Mouse (Mus musculus): ENCODE data around the gene 4930432K21Rik.

Gene 4930432K21Rik

DNA sequence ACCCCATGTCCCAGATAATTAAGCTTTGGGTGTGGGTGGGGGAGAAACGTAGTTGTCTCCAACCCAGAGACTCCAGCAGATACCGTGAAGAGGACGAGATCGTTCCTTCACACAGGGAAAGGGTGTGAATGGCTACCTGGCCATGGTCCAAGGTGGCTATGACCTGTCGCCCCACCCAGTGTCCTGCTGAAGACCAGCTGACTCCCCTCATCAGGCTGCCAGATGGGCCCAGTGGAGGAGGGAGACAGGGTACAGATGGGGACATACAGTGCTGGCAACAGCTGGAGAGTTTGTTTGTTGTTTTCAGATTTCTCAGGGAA is 666 bp downstream of the 4930432K21Rik start:
- DNase-seq (ENCODE audit: low spot score in 2 of 2) = no peak

- DNase-seq (ENCODE audit: low spot score in 2 of 2) = no peak
Measured at GRCm38 (mm10) chr8:84149181-84149580, 1.4 kb downstream of the 4930432K21Rik start.

DNA sequence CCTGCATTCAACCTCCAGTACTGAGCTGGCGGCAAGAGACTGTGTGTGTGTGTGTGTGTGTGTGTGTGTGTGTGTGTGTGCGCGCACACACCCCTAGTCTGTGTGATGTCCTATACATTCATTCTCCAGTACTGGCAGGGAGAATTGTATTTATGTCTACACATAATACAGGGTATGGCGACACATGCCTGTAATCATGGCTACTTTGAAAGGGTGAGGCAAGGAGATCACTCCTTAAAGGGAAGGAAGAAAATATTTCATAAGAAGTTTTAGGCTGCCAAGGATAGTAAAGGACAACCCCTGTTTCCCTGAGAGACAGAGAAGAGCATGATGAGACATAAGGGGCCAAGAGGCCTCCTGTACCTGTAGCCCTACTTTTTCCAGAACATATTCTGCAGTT is 9.8 kb downstream of the 4930432K21Rik start:
- DNase-seq (ENCODE audit: low spot score in 2 of 2) = no peak

- no peak for DNase-seq (ENCODE audit: low spot score in 2 of 2)
Measured at GRCm38 (mm10) chr8:84167696-84168095, 19.9 kb downstream of the 4930432K21Rik start.

DNA sequence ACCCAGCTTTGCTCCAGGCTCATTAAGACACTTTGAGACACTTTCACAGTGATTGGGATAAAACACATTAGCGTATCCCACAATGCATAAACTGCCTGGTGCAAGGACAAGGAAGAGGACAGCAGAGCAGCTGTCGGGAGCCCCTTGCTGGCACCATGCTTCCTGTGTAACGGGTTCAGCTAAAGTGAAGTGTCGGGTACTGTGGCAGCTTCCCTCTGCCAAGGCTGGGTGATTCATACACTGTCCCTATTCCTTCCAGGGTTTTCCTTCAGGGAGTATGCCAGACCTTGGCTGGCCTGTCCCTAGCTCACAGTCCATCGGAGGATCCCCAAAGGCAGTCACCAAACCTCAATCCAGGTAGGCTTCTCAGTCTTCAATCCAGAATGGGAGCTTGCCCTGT is 22.3 kb downstream of the 4930432K21Rik start:
- DNase-seq (ENCODE audit: low spot score in 2 of 2) = no peak

DNA sequence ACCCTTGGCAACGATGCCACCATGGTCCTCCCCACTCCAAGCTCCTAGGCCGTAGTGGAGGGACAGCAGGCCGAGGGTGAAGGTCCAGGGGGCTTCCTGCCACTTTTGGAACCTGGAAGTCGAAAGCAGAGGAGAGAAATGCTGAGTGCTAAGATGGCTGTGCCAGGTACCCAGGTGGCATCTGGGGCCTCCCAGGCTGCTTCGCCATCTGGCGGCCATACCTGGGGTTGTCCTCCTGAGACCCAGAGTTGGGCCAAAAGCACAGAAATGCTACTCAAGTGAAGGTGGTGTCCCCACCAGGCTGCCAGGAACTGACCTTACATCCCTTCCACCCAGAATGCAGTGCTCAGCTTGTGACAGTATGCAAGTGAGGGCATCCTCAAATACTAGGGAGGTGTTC is 26.0 kb downstream of the 4930432K21Rik start:
- DNase-seq (ENCODE audit: low spot score in 2 of 2) = no peak

DNA sequence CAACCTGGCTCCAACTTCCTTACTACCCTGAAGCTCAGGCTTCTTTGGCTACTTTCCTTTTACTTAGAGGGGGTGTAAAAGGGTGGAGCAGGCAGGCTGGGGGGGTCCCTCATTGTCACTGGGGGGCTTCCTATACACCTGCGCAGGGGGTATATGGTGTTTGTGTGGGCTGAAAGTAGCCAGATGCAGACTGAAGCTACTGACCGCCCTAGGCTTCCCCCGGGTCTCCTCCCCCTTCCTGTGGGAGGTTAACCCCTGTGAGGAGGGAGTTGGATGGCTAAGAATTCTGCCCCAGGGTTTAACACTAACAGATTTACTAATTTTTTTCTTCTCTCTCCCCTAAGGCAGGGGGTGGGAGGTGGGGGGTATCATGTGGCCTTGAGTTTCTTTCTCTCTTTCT is 28.7 kb downstream of the 4930432K21Rik start:
- DNase-seq (ENCODE audit: low spot score in 2 of 2) = no peak

DNA sequence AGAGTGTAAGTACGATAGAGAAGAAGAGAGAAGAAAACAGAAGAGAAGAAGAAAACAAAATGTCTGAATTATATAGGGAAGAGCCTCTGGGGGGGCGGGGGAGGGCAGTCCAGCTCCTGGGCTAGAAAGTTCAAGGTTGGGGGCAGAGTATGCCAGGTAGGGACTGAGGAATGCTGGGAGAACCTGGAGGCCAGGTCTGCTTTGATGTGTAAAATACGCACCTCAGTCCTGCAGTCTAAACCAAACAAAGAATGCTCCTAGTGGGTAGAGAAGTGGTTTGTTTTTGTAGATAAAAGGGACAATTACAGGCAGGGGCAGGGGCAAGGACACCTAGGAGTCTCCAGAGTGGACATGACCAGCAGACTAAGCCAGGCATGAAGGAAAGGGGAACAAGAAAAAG is 29.6 kb downstream of the 4930432K21Rik start:
- no peak for DNase-seq (ENCODE audit: low spot score in 2 of 2)

DNA sequence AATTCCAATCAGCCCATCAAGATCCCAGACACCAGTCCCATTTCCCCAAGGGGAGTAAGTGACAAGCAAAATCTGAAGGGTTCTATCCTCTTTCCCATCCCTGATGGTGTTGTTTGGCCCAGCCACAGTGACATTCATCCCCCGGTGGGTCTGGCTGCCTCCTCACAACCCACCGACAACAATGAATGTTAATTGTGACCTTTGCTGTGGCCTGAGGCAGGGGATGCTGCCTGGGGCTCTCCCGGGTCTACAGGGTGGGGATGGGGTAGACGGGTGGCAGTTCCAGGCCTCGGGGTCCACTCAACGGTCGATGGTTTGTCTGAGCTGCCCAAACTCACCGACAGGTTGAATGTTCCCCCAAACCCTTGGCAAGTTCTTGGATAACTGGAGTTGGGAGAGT is 30.8 kb downstream of the 4930432K21Rik start:
- no peak for DNase-seq (ENCODE audit: low spot score in 2 of 2)

DNA sequence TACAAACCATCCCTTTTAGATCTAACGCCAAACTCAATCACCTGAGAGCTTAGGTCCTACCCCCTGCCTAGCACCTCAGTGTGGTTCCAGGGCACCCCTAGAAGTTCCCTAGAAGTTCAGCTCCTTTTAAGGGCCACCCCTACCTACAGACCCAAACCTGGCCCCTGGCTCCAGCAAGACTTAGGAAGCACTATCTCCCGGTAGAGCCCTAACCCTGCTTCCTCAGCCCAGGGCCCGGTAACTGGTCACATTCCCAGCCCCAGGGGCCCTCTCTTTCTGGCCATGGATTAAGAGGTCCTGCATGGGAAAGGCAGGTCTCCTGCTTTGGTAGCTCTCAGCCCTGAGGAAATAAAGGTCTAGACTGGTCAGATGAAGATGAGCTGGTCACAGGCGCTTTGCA is 32.1 kb downstream of the 4930432K21Rik start:
- DNase-seq (ENCODE audit: low spot score in 2 of 2) = no peak

DNA sequence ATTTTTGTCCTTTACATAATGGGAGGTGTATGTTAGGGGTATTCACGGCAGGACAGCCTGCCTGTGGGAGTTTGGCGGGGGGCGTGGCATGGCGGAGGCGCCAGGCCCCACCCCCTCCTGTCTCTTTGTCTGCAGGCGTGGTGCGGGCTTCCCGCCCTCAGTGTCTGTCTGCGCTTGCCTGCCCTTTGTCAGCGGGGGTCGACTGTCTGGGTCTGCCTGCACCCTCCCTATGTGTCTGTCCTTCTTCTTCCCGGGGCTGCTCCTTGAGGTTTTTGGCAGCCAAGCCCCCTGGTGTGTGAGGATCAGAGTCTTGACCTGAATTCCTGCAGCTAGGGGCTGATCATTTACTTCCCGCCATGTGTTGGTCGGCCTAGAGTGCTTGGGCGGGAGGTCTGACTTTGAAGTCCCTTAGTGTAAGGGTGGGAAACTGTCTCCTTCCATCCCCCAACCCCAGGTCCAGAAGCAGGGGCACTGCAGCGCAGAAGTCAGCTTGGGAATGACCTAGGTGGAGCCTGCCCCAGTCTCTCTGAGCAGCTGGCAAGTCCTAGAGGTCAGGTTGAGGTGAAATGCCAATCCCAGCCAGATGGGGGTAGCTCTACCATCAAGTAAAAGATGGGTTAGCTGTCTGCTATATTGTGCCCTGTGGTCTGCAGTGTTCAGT is 32.8 kb downstream of the 4930432K21Rik start:
- no peak for DNase-seq (ENCODE audit: low spot score in 2 of 2)

GRCm38 (mm10) chr8:84182833-84183232 is 35.0 kb downstream of the 4930432K21Rik start:
- DNase-seq (ENCODE audit: low spot score in 2 of 2) = no peak

- DNase-seq (ENCODE audit: low spot score in 2 of 2) = no peak
Measured at GRCm38 (mm10) chr8:84183261-84184084, 35.6 kb downstream of the 4930432K21Rik start.

GRCm38 (mm10) chr8:84184085-84185043 is 36.5 kb downstream of the 4930432K21Rik start:
- DNase-seq (ENCODE audit: low spot score in 2 of 2) = no peak

- no peak for DNase-seq (ENCODE audit: low spot score in 2 of 2)
Measured at GRCm38 (mm10) chr8:84185117-84185516, 37.3 kb downstream of the 4930432K21Rik start, which contains the start of gene Nanos3. Nanos3 (minus strand) TSS chr8:84185217.

- peak; percentile 79 to 87 for DNase-seq (ENCODE audit: low spot score in 2 of 2)
Measured at GRCm38 (mm10) chr8:84186547-84186946, 38.7 kb downstream of the 4930432K21Rik start.

DNA sequence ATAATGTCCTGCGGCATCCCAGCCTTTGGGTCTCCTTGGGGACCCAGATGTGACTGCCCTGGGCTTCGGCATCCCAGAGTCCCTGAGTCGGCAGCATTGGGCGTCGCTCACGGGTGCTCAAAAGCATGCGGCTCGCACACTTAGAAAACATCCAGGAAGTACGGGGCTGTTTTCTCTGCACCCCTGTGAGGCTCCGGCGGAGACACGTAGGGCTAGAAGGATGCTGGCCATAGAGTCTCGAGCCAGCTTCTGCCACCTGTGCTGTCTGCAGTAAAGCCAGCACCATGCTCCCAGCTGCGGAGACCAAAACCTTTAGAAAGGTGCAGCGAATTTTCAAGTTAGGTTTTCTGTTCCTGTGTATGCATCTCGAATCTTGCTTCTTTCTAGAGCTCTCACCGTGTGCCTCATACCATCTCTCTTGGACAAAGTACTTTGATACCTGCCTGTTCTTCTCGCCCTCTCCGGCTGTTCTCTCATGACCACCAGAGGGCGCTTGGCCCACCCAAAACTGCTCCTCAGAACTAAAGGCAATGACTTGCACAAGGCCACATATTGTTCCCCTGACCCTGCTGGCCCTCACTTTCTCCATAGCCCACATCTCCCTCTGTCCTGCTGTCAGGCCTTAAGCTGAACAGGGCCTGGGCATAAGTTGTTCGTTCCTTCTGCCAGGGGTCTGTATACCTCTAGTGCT is 39.4 kb downstream of the 4930432K21Rik start:
- DNase-seq (ENCODE audit: low spot score in 2 of 2) = peak; percentile 53 to 76

DNA sequence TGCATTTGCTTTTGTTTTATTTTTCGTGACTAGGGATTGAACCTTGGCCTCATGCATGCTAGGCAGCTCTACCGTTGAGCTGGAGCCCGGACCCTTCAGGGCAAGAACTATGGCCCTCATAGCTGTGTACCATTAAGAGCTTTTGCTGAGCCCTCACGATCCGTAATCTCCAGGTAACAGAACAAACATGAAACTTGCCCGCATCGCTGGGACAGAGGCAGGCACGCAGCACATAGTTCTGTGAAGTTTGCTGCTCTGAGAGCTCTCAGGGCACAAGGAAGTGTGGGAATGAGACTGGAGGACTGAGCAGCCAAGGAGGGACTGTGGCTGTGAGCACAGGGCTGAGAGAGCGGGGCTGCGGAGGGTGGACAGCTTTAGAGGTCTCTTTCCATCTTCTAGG is 40.8 kb downstream of the 4930432K21Rik start:
- DNase-seq (ENCODE audit: low spot score in 2 of 2) = no peak

DNA sequence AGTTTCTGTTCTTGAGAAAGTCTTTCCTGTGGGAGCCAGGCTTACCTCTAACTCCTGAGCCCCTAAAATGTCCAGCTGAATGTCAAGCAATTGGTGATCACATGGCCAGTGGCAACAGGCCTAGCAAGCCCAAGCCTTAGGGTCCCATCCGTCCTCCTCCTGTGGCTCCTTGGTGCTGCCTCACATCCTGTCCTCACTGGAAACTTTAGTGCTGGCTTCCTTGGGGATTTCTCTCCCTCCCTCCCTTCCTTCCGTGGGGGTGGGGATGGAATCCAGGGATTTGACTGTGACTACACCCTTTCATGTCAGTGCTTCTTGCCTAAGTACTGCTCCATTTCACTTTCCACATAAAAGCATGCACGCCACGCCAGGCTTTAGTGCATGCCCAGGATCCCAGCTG is 41.8 kb downstream of the 4930432K21Rik start:
- DNase-seq (ENCODE audit: low spot score in 2 of 2) = peak; percentile 89 to 92

- DNase-seq (ENCODE audit: low spot score in 2 of 2) = no peak
Measured at GRCm38 (mm10) chr8:84190191-84190867, 42.5 kb downstream of the 4930432K21Rik start.

- DNase-seq (ENCODE audit: low spot score in 2 of 2) = peak; percentile 87 to 90
Measured at GRCm38 (mm10) chr8:84192023-84192422, 44.2 kb downstream of the 4930432K21Rik start.
